Mouse (Mus musculus) testis, adult 2 months (tissue): ENCODE measurements at regions not wholly inside any gene's neighbourhood (a gene's known extent, or its start where the extent isn't known, plus 50 kb on each side); places are given as distances from the start of the nearest gene placed in this dataset.

ENCODE experiments used
- CTCF ChIP-seq: fragments of 200-500 bp; IDR thresholded peaks from 2 replicates; pipeline ENCODE4 v1.5.1; 2012; ENCODE audit warnings: low read depth, mild to moderate bottlenecking, inconsistent platforms, low read length, moderate library complexity; ENCODE audit not compliant: control insufficient read depth, insufficient read depth, insufficient replicate concordance
- POLR2A ChIP-seq: fragments of 200-500 bp; IDR thresholded peaks from 2 replicates; pipeline ENCODE4 v1.6.1; 2012; ENCODE audit warnings: low read depth, mild to moderate bottlenecking, inconsistent platforms, low read length, moderate library complexity; ENCODE audit not compliant: control insufficient read depth

GRCm38 (mm10) chr1:91740661-91741060 is 60.6 kb upstream of the Twist2 start:
- TF ChIP-seq POLR2A (no peak), CTCF (no peak)
